Comparison of ENCODE assay signal across 12 mouse cellular contexts in genomic region chr1:191149489-191149888, GRCm38 (mm10). TPM values are rescaled to one million over a fixed set of nuclear protein-coding genes. Genes with fewer than 3 reads are reported as not detected.
"Had no signal": no experiment of that assay in that cellular context is flagged by ENCODE, and none has a peak within 500 bp of the region (broad histone marks: within the 10 kb centered on the region; RNA-seq: fewer than 3 reads in every experiment).

No protein-coding gene starts in this region.

RNA-seq across cellular contexts. Expression of gene Fam71a, which starts 15.1 kb away (rescaled TPM):
- polyA plus RNA-seq: neural tube, embryonic 13.5 days; neural tube, embryonic 14.5 days; neural tube, embryonic 15.5 days; small intestine, adult 2 months; spleen, adult 2 months; stomach, embryonic 14.5 days; stomach, embryonic 15.5 days; stomach, embryonic 16.5 days; stomach, postnatal 0 days; thymus, adult 2 months; thymus, postnatal 0 days; urinary bladder, adult 2 months had no signal
